Mouse (Mus musculus) CH12F3 (cell line): ENCODE data around the gene Cacnb4.

Source experiments
- in situ Hi-C: fragments of 300-500 bp; cut with MboI; formaldehyde crosslinking; loops from 2 replicates; pipeline ENCODE4 v1.14.3; 2020; ENCODE audit warnings: low sequenced_read_pairs

Cacnb4 gene

DNA sequence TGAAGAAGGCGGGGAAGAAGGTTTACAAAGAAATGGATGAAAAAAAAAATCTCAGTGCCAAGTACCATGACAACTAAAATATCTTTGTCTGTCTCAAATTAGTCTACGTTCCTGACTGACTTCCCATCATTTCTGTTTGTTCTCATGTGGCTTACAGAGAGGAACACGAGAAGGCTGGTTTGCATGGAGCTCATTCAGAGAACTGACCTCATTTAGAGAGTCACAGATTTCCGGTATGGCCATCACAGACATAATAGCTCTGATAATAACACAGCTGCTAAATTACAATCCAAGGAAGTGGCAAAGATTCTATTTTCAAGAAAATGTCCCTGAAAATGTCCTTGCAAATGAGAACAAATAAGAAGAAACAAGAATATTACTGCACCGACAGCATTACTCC is 142.9 kb downstream of the Cacnb4 start:
- in situ Hi-C loops: no loop called here

DNA sequence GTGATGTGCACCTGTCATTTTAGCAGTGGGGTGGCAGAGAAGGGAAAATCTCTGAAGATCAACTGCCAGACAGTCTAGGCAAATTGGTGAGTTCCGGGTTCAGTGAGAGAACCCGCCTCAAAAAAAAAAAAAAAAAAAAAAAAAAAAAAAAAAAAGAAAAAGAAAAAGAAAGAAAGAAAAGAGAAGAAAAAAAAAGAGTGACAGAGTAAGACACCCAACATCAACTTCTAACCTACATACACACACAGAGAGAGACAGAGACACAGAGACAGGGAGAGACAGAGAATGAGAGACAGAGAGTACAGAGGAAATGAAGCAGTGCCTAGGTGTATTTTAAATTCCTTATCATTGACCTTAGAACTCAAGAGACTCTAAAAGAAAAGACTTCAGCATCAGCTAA is 146.1 kb downstream of the Cacnb4 start:
- in situ Hi-C loops: no loop called here

DNA sequence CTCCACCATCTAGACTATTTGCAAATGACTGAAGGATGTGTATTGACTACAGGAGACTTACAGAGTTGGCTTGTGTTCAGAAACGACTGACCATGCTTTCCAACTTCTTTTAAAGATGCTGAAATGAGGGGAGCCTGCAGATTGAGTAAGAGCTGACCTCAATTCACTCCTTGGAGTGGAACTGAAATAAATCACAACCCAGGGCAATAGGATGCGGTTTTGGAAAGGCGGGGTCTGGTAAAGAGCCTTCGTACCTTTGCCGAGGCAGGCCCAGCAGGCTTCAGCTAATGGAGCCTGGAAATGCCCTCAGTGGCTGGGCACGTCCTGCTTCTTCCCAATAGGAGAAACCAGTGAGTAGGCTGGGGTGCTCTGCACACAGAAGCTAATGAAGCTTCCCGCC is 147.4 kb downstream of the Cacnb4 start:
- in situ Hi-C loops: no loop called here

DNA sequence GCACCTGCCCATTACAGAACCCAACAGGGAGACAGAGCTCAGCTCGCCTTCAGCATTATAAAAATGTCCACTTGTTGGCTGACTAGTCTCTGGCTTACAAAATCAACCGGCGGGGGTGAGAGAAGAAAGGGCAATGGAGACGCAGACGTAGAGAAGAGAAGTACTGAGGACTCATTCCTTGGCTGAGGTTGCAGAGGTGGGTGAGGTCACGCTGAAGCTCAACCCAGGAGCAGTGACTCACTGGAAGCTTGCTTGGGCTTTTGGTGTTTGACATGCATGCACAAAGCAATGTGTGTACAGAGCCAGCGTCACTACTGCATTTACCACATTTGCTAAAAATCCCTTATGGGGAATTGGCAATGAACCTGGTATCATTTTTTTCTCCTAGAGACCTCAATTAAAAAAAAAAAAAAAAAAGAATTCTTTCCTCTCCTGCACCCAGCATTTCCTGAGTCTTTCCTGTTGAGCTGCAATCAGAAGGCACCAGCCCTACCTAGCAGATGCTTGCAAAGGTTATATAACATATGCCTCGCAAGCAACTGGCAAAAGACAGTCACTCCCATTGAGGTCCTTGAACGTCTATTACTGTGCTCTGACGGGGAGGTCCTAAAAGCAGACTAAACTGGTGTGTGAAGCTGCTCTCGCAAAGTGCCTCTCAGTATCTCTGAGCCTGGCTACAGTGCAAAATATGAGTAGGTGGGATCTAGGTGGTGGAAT is 150.6 kb downstream of the Cacnb4 start:
- in situ Hi-C loops: no loop called here

DNA sequence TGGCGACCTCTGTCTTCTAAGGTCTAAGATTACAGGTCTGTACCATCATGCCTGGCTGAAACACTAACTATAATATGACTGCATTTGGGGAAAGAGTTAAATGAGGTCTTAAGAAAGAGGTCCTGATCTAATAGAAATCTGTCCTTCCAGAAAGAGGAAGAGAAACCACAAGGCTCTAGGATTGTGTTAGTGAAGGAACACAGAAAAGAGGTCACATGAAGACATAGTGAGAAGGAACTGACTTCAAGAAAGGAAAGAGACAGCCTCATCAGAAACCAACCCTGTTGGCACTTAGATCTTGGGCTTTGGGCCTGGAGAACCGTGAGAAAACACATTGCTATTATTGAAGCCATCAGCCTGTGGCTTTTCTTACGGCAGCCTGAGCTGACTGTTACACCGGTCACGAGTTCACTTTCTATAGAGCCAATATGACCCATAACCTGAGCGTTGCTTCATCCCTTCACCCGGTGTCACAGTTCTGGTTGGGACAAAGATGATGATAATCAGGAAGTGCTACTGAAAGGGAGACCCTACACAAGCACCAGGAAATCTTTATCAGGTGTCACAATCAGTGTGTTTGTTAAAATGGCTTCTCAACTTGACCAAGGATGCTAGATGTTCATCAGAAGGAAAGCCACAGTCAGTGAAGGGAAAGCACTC is 153.4 kb downstream of the Cacnb4 start:
- in situ Hi-C loops: no loop called here

DNA sequence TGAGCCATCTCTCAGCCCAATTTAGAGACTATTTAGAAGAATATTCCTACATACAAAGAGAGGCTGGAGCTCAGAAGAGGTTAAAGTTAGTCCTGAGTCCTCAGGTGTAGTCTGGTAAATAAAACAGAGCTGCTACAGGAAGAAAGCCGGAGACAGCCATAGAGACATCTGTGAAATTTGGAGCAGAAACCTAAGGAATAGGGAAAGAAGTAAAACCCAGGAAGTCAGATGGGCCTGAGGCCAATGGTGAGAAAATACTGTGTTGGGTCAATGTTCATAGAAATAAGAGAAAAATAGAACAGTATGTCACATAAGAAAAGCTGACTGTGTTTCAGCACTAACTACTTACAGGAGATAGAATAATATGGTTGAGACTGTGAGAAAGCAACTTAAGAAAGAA is 155.6 kb downstream of the Cacnb4 start:
- in situ Hi-C loops: no loop called here

DNA sequence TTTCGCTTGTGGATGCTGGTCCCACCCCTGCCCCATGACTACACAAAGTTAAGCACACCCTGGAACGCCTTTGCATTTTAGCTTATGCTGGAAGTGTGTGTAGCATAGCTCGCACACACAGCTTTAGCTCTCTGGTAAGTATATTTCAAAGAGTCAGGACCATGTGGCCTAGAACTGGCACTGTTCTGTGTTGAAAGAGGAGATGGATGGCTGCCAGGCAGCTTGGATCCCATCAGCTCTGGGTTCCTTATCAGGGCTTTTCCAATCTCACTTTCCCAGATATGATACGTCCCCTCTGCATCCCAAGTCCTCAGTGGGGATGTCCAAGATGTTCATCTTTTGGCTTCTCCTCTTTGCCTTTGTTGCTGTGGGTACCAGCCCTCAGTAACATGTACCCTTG is 157.9 kb downstream of the Cacnb4 start:
- in situ Hi-C loops: no loop called here

DNA sequence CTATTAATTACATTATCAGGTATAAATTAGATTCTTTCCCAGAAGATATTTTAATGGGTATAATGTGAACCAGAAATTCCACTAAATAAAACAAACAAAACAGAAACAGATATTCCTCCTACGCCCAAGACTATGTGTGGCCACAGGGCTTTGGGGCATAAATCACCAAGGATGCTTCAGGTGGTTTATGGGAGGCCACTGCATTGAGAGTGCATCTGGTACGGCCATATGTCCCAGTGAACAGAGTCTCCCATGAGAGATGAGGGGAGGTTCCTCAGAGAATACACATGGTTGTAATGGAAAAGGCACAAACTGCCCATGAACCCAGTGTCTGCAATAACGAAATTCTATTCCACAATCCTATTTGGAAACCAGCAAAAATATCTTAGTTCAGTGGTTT is 160.1 kb downstream of the Cacnb4 start:
- in situ Hi-C loops: no loop called here

DNA sequence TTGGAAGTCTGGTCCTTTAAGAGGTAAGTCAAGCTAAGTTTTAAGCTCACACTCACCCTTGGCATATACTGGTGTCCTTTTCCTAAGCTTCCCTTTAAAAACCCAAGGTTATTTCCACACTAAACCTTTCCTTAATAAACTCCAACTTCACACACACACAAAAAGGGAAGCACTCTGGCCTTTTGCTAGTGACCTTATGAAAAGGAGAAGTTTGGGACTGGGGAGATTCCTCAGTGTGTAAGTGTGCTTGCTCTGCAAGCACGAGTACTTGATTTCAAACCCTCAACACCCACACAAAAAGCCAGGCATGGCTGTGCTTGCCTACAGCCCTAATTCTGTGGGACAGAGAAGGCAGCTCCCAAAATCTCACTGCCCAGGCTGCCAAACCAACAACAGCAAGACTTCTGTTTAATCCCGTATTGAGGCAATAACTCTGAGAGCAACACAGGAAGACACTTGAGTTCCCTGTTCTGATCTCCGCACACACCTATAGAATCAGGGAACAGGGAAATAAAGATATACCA is 163.7 kb downstream of the Cacnb4 start:
- in situ Hi-C loops: no loop called here

DNA sequence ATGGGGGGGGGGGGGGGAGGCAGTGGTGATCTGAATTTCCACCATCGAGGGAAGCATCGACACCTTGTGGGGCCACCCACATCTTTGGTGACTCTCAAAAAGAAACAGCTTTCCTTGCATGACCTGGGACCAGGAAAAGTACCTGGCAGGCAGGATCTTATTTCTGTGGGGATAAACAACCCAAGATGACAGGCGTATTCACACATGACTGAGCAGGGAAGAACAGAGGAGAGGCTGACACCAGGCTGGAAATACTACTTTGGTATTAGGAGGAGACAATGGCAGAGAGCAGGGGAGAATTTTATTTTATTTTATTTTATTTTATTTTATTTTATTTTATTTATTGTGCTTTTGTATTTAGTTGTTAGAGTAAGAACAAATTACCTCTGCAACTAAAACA is 164.4 kb downstream of the Cacnb4 start:
- in situ Hi-C loops: no loop called here

DNA sequence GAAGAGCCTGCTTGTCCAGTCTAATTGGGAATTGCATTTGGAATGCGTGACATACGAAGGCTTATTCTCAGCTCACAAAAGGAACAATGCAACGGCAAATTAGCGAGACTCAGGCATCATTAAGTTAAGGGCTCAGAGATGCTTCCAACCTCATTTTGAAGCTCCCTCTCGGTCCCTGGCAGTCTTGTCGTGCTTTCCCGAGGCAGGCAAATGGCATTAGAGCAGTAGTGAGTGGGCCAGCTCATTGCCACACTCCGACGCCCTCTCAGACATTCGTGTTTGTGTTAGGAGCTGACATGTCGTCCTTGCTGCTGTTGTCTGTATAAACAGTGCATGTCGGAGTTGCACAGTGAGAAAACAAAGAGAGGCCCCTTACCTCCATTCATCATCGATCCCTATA is 164.8 kb downstream of the Cacnb4 start:
- in situ Hi-C loops: no loop called here

DNA sequence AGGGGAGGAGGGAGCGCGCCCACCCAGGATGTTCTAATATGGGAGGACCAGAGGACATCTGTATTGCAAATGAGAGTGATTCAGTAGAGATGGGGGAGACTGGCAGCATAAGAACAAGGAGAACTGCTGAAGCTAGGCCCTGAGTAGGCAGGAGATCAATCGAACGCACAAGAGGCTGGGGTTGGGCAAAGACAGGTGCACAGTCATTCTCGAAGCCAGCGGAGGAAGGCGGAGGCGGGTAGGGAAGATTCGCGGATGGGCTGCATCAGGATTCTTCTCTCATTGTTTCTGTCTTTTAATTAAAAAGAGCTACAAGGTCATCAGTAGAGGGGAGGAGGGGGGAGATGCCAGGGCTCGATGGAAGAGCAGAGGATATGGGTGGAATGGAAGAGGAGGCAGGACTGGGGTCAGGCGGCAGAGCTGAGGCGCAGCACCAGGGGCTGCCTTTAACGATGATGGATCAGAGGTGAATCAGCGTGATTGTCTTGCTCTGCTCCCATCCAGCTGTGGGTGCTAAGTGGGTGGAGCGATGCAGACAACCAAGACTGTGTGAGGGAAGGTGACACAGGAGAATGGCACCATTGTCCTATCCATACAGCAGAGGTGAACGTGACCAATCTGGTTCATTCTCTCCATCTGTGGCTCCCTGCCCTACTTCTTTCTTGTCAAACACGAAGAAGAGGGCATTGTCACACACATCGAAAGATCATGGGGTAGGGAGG is 166.7 kb downstream of the Cacnb4 start:
- in situ Hi-C loops: no loop called here

DNA sequence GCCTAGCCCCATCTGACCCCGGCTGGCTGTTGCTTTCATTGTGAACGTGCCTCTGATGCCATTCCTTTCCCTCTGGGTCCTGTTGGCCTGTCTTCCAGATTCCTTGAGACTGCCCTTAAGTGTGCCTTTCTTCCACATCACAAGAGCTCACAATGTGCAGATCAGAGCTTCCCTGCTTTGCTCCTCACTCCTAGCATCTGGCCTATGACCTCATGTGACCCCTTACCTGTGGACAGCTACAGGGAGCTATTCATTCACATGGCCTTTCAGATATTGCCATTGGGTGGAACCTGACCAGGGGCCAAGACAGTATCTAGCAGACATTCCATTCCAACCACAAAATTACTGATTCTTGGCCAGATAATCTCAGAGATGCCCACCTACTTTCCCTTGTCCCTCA is 171.5 kb downstream of the Cacnb4 start:
- in situ Hi-C loops: no loop called here

DNA sequence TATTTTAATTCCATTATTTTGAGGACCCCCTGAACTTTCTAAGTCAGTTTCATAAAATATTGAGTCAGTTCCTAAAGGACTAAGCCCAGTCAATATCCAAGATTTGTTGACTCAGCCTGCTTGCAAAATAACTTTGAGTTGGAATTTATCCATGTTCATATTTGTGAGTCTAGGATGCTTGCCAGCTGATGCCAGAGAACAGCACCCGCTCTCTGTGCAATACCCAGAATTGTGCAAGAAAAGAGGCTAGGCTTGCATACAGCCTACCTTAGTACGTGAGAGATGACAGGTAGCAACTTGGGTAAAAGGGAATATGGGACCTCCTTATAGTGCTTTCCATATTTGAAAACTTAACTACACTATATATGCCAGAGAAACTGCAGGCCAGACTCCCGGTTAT is 171.9 kb downstream of the Cacnb4 start:
- in situ Hi-C loops: no loop called here

DNA sequence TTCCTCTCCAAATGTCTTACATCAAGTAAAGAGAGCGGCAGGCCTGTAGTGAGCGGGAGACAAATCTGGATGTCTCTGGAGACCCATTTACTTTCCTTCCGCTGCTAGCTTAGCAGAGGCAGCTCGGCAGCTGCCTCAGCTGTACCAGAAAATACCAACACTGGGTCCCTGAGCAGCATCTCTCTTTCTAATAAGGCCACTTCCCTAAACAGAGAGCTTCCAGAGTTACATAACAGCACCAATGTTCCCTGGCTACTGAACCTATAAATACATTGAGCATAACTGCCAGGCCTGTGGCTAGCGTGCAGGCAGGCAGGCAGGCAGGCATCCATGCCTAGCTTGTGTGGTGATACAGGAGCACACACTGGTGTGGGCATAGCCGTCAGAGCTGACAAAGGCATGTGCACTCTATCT is 176.8 kb downstream of the Cacnb4 start:
- in situ Hi-C loops: no loop called here

DNA sequence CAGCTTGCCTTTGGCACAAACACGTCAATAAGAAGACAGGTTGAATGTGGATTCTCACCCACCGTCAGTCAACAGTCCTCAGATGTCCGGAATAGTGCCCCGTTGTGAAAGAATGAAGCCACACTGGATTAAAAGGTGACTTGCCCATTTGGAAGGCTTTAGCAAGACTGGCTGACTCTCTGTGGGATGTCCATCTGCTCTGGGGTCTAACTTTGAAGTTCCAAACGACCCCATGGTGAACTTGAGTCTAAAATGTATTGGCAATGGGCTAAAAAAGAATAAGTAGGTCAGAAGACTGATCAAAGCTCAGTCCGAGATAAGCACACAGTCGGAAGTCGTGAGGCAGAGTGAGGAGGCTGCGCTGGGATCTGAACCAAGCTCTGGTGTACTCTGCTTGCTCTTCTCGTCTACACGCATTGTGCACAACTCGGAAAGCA is 177.5 kb downstream of the Cacnb4 start:
- in situ Hi-C loops: no loop called here

DNA sequence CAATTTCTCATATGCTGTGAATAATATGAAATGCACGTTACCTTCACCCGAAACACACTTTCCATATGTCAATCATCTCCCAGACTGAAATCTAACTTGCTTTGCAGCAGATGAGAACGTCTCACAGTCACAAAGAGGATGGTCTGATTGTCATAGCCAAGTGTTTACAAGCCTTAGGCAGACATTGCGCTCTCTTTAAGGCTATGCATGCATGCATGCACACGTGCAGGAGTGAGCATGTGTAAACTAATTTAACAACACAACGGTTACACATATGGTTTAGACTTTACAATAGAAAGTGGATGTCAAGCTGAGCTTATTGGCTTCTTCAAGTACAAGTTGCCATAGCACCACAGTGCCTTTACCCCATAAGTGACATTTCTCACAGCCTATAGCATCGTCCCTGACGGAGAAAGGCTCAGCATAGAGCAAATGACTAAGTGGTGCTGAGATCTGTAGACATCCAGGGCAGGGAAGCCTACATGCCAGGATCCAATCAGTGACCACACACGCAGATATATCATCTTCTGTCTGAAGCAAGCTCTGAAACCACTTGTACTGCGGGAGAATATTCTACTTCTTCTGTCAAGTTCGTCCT is 181.4 kb downstream of the Cacnb4 start:
- in situ Hi-C loops: no loop called here

DNA sequence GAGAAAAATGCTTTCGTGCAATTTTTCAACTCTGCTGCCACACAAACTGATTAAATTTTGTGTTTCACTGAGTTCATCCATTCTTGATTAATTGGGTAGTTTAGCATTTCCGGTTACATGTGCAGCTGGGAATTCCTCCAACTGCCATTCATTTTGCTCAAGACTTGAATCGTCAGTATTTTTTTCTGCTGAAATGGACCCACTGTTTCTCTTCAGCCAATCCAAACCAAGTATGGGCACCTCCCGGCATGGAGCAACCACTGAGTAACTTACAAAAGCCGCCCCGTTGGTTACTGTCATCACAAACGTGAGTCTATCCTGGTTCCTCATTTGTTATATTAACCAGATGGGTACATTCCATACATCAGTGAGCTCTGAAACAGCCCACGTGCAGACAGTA is 182.4 kb downstream of the Cacnb4 start:
- in situ Hi-C loops: no loop called here

DNA sequence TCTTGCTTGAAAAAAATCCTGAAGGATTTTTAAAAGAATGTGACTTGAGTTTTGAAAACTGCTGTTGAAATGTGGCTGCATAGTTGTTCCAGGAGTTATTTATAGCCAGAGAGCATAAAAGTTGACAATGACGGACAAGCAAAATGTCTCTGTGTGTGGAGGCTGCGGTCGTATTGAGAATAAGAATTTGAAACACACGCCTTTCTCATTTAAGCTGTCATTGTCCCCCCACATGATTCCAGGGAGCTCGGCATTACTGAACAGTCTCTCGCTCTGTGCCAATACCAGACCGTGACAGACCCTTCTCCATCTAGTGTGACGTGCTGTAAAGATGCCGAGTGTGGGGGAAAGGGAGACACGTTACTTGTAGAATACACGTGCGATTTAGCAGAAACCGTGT is 183.8 kb downstream of the Cacnb4 start:
- in situ Hi-C loops: no loop called here

DNA sequence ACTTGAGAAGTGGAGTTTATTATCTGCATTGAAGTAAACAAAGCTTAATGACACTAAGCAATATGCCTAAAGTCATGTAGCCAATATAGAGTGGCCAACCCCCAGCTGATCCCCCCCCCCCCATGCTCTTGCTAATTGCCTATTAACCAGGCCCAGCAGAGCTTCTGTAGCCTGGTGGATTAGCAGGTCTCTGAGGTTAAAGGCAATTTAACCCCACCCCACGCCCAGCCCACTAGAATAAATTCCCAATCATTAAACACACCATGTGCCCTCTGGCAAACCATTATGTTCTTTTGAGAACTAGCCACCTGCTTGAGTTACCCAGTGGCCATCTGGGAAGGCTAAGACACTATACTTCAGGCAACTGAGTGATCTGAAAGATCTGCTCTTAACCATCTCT is 186.8 kb downstream of the Cacnb4 start:
- in situ Hi-C loops: no loop called here

DNA sequence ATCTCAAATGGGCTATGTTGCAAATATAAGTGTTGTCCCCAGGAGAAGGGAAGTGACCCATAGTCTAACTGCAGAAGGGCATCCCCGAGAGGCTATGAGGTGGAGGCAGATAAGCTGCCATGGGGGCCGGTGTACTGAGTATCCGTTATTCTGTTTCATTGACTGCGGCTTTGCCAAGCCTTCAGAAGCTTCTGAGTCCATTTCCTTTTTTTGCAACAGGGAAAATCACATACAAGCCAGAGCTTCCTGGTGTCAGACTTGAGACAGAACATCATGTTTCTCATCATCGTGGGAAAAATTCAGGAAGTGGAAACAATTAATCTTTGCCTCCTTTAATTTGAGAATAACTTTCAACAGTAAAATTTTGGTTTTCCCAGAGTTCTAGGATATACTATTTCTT is 193.1 kb downstream of the Cacnb4 start:
- in situ Hi-C loops: no loop called here

DNA sequence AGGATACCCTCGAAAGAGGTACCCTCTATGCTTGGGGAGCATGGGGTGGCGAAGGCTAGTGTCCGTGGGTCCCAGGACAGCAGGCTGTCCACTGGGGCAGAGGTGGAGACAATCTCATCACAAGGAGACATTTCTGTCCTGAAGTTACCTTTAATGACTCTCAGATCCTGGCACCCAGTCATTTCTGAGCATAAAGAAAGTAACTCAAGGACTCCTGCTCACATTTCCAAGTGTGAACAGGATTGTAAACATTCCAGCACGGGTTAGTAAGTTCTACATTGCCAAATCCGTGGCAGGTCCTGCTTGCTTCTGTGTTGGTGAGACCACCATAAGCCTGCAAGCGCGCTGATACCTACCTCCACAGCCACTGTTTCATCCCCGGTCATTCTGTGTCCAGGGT is 196.2 kb downstream of the Cacnb4 start:
- in situ Hi-C loops: no loop called here
